Mouse (Mus musculus) heart, postnatal 0 days (tissue): Measurements from ENCODE around the gene Utp11. TPM values are rescaled to one million over a fixed set of nuclear protein-coding genes. Genes with fewer than 3 reads are reported as not detected.
A peak's percentile ranks its signal among the peaks of the same experiment; 100 is the strongest.

Source experiments
- ATAC-seq: fragments of 200-750 bp; cut with Nextera tagmentation; 2 replicates; pipeline ENCODE4 v1.8.0; 2017; ENCODE audit warnings: low read depth, moderate number of reproducible peaks, moderate library complexity; ENCODE audit not compliant: insufficient read depth
- DNase-seq: peaks from one replicate; pipeline ENCODE4 v3.0.0-alpha.2; 2016; ENCODE audit warnings: low spot score
- H3K27ac ChIP-seq: fragments of 300-500 bp; sonication (generic); 2 replicates; pipeline ENCODE4 v1.5.1; 2014; ENCODE audit warnings: low read depth, mild to moderate bottlenecking
- H3K27me3 ChIP-seq: fragments of 300-500 bp; sonication (generic); 2 replicates; pipeline ENCODE4 v1.6.1; 2014; ENCODE audit warnings: low read length, mixed read lengths; ENCODE audit not compliant: control insufficient read depth, insufficient read depth
- H3K36me3 ChIP-seq: fragments of 300-500 bp; sonication (generic); replicated peaks from 2 replicates; pipeline ENCODE4 v1.6.1; 2014; ENCODE audit warnings: low read length, mixed read lengths; ENCODE audit not compliant: control insufficient read depth, insufficient read depth
- H3K4me1 ChIP-seq: fragments of 300-500 bp; sonication (generic); 2 replicates; pipeline ENCODE4 v1.6.1; 2014; ENCODE audit warnings: antibody characterized with exemption; ENCODE audit not compliant: control insufficient read depth, insufficient read depth
- H3K4me2 ChIP-seq: fragments of 300-500 bp; sonication (generic); 2 replicates; pipeline ENCODE4 v1.6.1; 2014; ENCODE audit warnings: low read depth, mild to moderate bottlenecking, low read length, moderate library complexity
- H3K4me3 ChIP-seq: fragments of 300-500 bp; sonication (generic); 2 replicates; pipeline ENCODE4 v1.5.1; 2014; ENCODE audit warnings: low read depth, low read length
- H3K9ac ChIP-seq: fragments of 300-500 bp; sonication (generic); replicated peaks from 2 replicates; pipeline ENCODE4 v1.6.1; 2014; ENCODE audit warnings: low read depth, low read length, mixed read lengths
- H3K9me3 ChIP-seq: fragments of 300-500 bp; sonication (generic); replicated peaks from 2 replicates; pipeline ENCODE4 v1.6.1; 2016; ENCODE audit warnings: low read length; ENCODE audit not compliant: control insufficient read depth
- CTCF ChIP-seq: IDR thresholded peaks from 2 replicates; pipeline ENCODE4 v1.5.1; 2016; ENCODE audit warnings: antibody characterized with exemption, control low read depth, low read depth
- EP300 ChIP-seq: IDR thresholded peaks from 2 replicates; pipeline ENCODE4 v1.6.1; 2016; ENCODE audit warnings: antibody characterized with exemption, low read depth
- WGBS: fragments of 180-500 bp; shearing (Covaris S2); extraction: QIAGEN DNeasy Blood & Tissue Kit; methylation state at CpG from one replicate; pipeline ENCODE4 v1.1.7; 2014; 5-methylcytosine and 5-hydroxymethylcytosine counted together
- polyA plus RNA-seq: library from polyadenylated mRNA; unstranded; fragments of >200 nt; fragmentation: Nextera tagmentation; extraction: Ambion mirVana; gene quantifications from 2 replicates; pipeline ENCODE4 v1.2.1, GENCODE M21; 2015
- total RNA-seq: library from RNA; depleted of rRNA; stranded (reverse); fragments of >200 nt; gene quantifications from 2 replicates; pipeline ENCODE4 v1.2.3, GENCODE M21; 2014; ENCODE audit warnings: low replicate concordance

Utp11 gene
- total and polyA plus RNA-seq, 2 experiments from 2014 or later = 5.5 to 33.4 TPM

DNA sequence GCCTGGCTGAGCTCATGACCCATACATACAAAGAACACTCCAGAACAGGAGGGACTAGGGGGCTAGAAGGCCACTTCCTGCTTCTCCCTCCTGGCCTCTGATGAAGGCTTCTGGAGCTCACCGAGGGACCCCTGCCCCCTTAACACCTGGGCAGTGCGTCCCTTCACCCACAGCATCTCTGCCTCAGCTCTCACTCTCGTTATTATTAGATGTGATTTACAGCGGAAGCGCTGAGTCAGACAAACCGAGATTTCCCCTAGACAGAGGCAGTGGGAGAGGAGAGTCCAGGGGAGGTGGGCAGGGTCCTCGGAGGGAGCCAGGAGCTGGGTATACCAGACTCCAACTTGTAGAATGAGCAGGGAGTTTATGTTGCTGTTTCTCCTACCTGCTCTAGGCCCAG lies 21.8 kb downstream of the Utp11 start:
- H3K27me3 ChIP-seq = peaks cover 54% of the 10 kb centered on the region
- H3K9ac ChIP-seq = no peak overlapping the region

DNA sequence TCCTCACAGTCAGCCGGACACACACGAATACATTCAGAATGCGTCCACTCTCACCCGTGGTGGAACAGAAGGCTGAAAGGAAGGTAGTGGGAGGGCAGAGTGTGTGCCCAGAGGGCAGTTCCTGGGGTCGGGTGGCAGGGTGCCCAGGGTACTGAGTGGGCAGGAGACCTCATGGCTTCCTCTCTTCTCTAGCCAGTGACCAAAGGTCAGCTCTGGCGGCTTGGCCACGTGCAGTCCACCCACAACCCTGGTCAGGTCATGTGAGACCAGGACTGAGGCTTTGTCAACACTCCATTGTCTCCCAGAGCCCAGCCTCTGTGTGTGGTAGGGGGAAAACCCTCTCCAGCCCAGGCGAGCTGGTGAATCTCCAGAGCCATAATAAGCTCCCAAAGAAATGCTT lies 23.2 kb downstream of the Utp11 start:
- Histone ChIP-seq H3K9ac (no peak overlapping the region), H3K27ac (no peak overlapping the region), H3K9me3 (no peaks in the 10 kb centered on the region), H3K4me1 (peaks cover 10% of the 10 kb centered on the region), H3K27me3 (peaks cover 65% of the 10 kb centered on the region), H3K4me3 (no peak overlapping the region), H3K4me2 (no peak overlapping the region), H3K36me3 (no peaks in the 10 kb centered on the region)
- no peak for DNase-seq
- WGBS = 58% methylated on average over 8 of the region's 8 CpGs
- no peak for TF ChIP-seq CTCF
- no peak for TF ChIP-seq EP300
- ATAC-seq = no peak

More for the DNA sequence above, 21.8 kb downstream of the Utp11 start:
- Histone ChIP-seq H3K27ac (no peak overlapping the region), H3K4me2 (0 out of 2 replicates have a peak overlapping the region, but pooled peaks have one; percentile 32), H3K4me3 (no peak overlapping the region), H3K36me3 (0 out of 2 replicates have a peak, but pooled peaks cover under 1% of the 10 kb centered on the region), H3K4me1 (peaks cover 10% of the 10 kb centered on the region), H3K9me3 (no peaks in the 10 kb centered on the region)
- TF ChIP-seq EP300 (no peak), CTCF (no peak)
- WGBS = 23% methylated on average over 7 of the region's 7 CpGs
- DNase-seq (no peak), ATAC-seq (no peak)

DNA sequence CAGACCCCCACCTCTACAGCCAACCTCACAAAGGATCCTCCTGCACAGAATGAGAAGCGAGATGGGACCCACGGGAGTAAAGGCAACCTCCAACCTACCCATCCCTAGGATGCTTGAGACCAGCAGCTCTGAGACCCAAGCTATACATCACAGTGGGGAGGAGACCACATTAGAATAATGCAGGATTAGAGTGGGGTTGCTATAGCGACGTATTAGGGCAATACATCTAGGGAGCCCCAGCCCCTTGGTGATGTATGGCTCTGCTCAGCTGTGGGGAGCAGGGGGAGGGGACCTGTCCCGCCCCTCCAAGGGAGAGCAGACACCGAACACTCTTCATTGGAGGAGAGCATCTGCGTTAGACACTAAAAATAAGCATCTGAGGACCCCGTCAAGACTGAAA lies 25.3 kb downstream of the Utp11 start:
- Histone ChIP-seq H3K4me3 (no peak overlapping the region), H3K9ac (no peak overlapping the region), H3K4me2 (no peak overlapping the region), H3K27me3 (peaks cover 79% of the 10 kb centered on the region), H3K36me3 (no peaks in the 10 kb centered on the region), H3K27ac (no peak overlapping the region), H3K4me1 (peaks cover 10% of the 10 kb centered on the region), H3K9me3 (no peaks in the 10 kb centered on the region)
- TF ChIP-seq EP300 = no peak
- DNase-seq (no peak), ATAC-seq (no peak)
- 31% methylated on average over 8 of the region's 8 CpGs for WGBS

DNA sequence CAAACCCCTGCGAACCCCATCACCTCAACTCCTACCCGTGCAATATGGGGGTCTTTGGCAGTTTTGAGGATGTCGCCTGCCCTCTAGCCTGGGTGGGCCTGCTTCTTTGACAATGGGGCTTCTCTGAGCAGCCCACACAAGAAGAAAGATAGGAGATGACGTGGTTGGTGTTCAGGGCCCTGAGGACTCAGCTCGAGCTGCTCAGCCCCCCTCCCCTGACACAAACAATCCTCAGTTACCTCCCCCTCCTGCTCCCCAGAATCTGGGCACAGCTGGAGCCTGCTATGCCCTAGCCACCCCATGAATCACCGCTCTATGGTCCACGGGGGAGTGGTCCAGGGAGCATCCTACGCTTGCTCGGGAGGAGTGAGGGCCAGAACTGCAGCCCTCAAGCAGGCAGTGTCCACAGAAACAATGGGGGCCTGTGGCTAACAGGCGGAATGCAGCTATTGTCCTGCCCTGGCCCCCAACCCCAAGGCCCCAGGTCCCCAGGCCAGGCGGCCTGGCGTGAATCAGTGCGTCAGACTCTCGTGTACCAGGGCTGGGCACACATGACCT lies 25.8 kb downstream of the Utp11 start:
- WGBS = 36% methylated on average over 14 of the region's 14 CpGs

DNA sequence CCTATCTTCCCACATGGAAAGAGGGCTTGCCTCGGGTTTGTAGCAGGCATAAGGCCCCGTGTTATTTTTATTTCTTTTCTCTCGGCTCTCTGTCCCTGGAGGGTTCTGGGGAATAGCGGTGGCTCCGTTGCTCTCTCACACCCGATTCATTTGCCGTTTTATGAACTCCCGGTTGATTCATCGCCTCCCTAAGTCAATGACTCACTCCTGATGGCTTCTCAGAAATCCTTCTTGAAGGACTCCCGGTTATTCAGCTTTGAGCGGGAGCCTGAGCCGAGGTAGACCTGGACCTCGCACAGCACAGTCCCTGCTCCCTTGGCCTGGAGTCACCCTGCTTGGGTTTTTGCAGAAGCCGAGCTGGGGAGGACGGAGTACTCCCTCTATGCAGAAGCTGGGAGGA lies 28.8 kb downstream of the Utp11 start:
- ATAC-seq (no peak), DNase-seq (no peak)
- TF ChIP-seq EP300 (no peak), CTCF (no peak)
- no peak overlapping the region for H3K9ac ChIP-seq
- no peaks in the 10 kb centered on the region for H3K36me3 ChIP-seq
- 59% methylated on average over 15 of the region's 15 CpGs for WGBS
- no peaks in the 10 kb centered on the region for H3K4me1 ChIP-seq
- no peaks in the 10 kb centered on the region for H3K9me3 ChIP-seq
- no peak overlapping the region for H3K4me3 ChIP-seq
- no peak overlapping the region for H3K27ac ChIP-seq
- peaks cover 85% of the 10 kb centered on the region for H3K27me3 ChIP-seq
- no peak overlapping the region for H3K4me2 ChIP-seq

More for the DNA sequence above, 25.8 kb downstream of the Utp11 start:
- DNase-seq (no peak), ATAC-seq (no peak)
- peaks cover 6% of the 10 kb centered on the region for H3K4me1 ChIP-seq
- TF ChIP-seq CTCF (no peak), EP300 (no peak)
- H3K4me2 ChIP-seq = no peak overlapping the region
- H3K4me3 ChIP-seq = no peak overlapping the region
- no peak overlapping the region for H3K27ac ChIP-seq
- no peaks in the 10 kb centered on the region for H3K9me3 ChIP-seq
- H3K27me3 ChIP-seq = peaks cover 79% of the 10 kb centered on the region
- no peaks in the 10 kb centered on the region for H3K36me3 ChIP-seq
- H3K9ac ChIP-seq = no peak overlapping the region

DNA sequence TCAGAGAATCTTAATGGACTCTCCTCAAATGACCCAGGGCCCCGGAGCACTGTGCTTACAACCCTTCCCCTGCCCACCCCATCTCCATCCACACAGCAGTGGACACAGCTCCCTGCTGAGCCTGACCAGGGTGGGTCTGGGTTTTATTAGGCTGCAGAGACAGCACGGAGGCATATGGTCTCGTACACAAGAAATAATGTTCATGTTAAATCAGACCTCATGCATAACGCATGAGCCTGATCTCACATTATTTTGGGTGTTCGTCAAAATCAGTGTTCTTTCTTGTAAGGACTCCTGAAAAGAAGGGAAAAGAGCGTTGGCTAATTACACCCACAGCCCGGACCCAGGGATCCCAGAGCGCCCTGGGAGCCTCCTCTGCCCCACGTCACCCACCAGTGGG lies 29.2 kb downstream of the Utp11 start:
- Histone ChIP-seq H3K9me3 (no peaks in the 10 kb centered on the region), H3K4me3 (no peak overlapping the region), H3K9ac (no peak overlapping the region), H3K36me3 (no peaks in the 10 kb centered on the region), H3K4me1 (no peaks in the 10 kb centered on the region), H3K27ac (no peak overlapping the region), H3K4me2 (no peak overlapping the region), H3K27me3 (peaks cover 89% of the 10 kb centered on the region)
- DNase-seq (no peak), ATAC-seq (no peak)
- 76% methylated on average over 9 of the region's 9 CpGs for WGBS
- TF ChIP-seq EP300 (no peak), CTCF (no peak)
